ENCODE assay signal across 9 mouse cellular contexts in genomic region chr10:20927894-20928293, GRCm38 (mm10). TPM values are rescaled to one million over a fixed set of nuclear protein-coding genes. Genes with fewer than 3 reads are reported as not detected.
DNase-seq lines count a peak whose midpoint lies in the region; ATAC-seq lines count a peak whose summit lies in the region.
"Had no signal": no experiment of that assay in that cellular context is flagged by ENCODE, and none has a peak within 500 bp of the region (broad histone marks: within the 10 kb centered on the region; RNA-seq: fewer than 3 reads in every experiment).

No protein-coding gene starts in this region.

- peak; percentile 57 for ATAC-seq in forebrain, embryonic 15.5 days (replicated peaks)
- ATAC-seq in forebrain, embryonic 12.5 days (ENCODE audit: low FRiP score) = no peak
- ATAC-seq in limb, embryonic 11.5 days (ENCODE audit: insufficient number of reproducible peaks, low FRiP score, low TSS enrichment, low read depth) = no peak
- peak; percentile 54; the same call in 1 of the 2 replicates for ATAC-seq in megakaryocyte progenitor cell, adult 5-6 weeks (replicated peaks; ENCODE audit: poor library complexity)

- no peaks in the 10 kb centered on the region for H3K36me3 ChIP-seq in forebrain, embryonic 15.5 days
- no peaks in the 10 kb centered on the region for H3K36me3 ChIP-seq in forebrain, embryonic 12.5 days (replicated peaks)
- no peaks in the 10 kb centered on the region for H3K36me3 ChIP-seq in limb, embryonic 11.5 days (ENCODE audit: control insufficient read depth, insufficient read depth, low read length)
- no peaks in the 10 kb centered on the region for H3K36me3 ChIP-seq in limb, embryonic 10.5 days

- no peak overlapping the region for H3K4me3 ChIP-seq in forebrain, embryonic 15.5 days
- no peak overlapping the region for H3K4me3 ChIP-seq in forebrain, embryonic 12.5 days (replicated peaks)
- no peak overlapping the region for H3K4me3 ChIP-seq in limb, embryonic 11.5 days (ENCODE audit: low read depth, low read length)
- no peak overlapping the region for H3K4me3 ChIP-seq in limb, embryonic 10.5 days
- H3K4me3 ChIP-seq: erythroblast, embryonic 14.5 days had no signal

- WGBS in forebrain, embryonic 15.5 days = 31% methylated on average over 4 of the region's 4 CpGs
- WGBS in forebrain, embryonic 12.5 days = 51% methylated on average over 4 of the region's 4 CpGs
- WGBS in limb, embryonic 11.5 days = 52% methylated on average over 4 of the region's 4 CpGs
- WGBS in limb, embryonic 10.5 days = 59% methylated on average over 4 of the region's 4 CpGs

- H3K27me3 ChIP-seq in forebrain, embryonic 15.5 days = no peaks in the 10 kb centered on the region
- no peaks in the 10 kb centered on the region for H3K27me3 ChIP-seq in forebrain, embryonic 12.5 days
- H3K27me3 ChIP-seq in limb, embryonic 11.5 days (ENCODE audit: control insufficient read depth, insufficient read depth, low read length) = no peaks in the 10 kb centered on the region
- no peaks in the 10 kb centered on the region for H3K27me3 ChIP-seq in limb, embryonic 10.5 days (ENCODE audit: low read depth, poor library complexity, severe bottlenecking)

- DNase-seq in limb, embryonic 11.5 days (ENCODE audit: low spot score) = peak; percentile 27
- DNase-seq in limb, embryonic 10.5 days (ENCODE audit: low spot score) = no peak
- DNase-seq in embryo, embryonic 10 days (ENCODE audit: low spot score) = peak; percentile 22
- no peak for DNase-seq in testis, postnatal 10 days (ENCODE audit: low spot score)
- DNase-seq in ovary, postnatal 14 days (ENCODE audit: low spot score) = no peak

- no peak overlapping the region for H3K9ac ChIP-seq in forebrain, embryonic 15.5 days (replicated peaks)
- no peak overlapping the region for H3K9ac ChIP-seq in forebrain, embryonic 12.5 days
- H3K9ac ChIP-seq in limb, embryonic 11.5 days (ENCODE audit: low read length) = no peak overlapping the region

- H3K4me1 ChIP-seq in forebrain, embryonic 15.5 days = no peaks in the 10 kb centered on the region
- H3K4me1 ChIP-seq in forebrain, embryonic 12.5 days = no peaks in the 10 kb centered on the region
- no peaks in the 10 kb centered on the region for H3K4me1 ChIP-seq in limb, embryonic 11.5 days (ENCODE audit: control insufficient read depth, insufficient read depth, low read length)
- no peaks in the 10 kb centered on the region for H3K4me1 ChIP-seq in limb, embryonic 10.5 days

- H3K4me2 ChIP-seq in forebrain, embryonic 15.5 days (replicated peaks) = no peak overlapping the region
- no peak overlapping the region for H3K4me2 ChIP-seq in forebrain, embryonic 12.5 days
- H3K4me2 ChIP-seq in limb, embryonic 11.5 days (ENCODE audit: low read depth, severe bottlenecking) = no peak overlapping the region

- H3K27ac ChIP-seq in forebrain, embryonic 15.5 days (replicated peaks) = no peak overlapping the region
- H3K27ac ChIP-seq in forebrain, embryonic 12.5 days = no peak overlapping the region
- H3K27ac ChIP-seq in limb, embryonic 11.5 days (replicated peaks; ENCODE audit: low read depth, low read length) = no peak overlapping the region
- no peak overlapping the region for H3K27ac ChIP-seq in limb, embryonic 10.5 days

- no peaks in the 10 kb centered on the region for H3K9me3 ChIP-seq in forebrain, embryonic 15.5 days
- H3K9me3 ChIP-seq in forebrain, embryonic 12.5 days = no peaks in the 10 kb centered on the region
- no peaks in the 10 kb centered on the region for H3K9me3 ChIP-seq in limb, embryonic 11.5 days (ENCODE audit: control insufficient read depth, low read length)
- no peaks in the 10 kb centered on the region for H3K9me3 ChIP-seq in limb, embryonic 10.5 days (replicated peaks)

RNA-seq across cellular contexts. Expression of gene Ahi1, which starts 24.5 kb away (rescaled TPM):
- polyA plus RNA-seq in forebrain, embryonic 15.5 days (2015; fragmentation: Nextera tagmentation; extraction: Ambion mirVana) = 54.7 and 64.6 TPM in 2 replicates
- polyA plus RNA-seq in forebrain, embryonic 12.5 days (2016; fragmentation: Nextera tagmentation; extraction: Ambion mirVana) = 32.4 and 36.1 TPM in 2 replicates
- polyA plus RNA-seq in limb, embryonic 11.5 days (2014; fragmentation: Nextera tagmentation; extraction: Ambion mirVana) = 12.5 and 14.0 TPM in 2 replicates
- polyA plus RNA-seq in limb, embryonic 10.5 days (2016; fragmentation: Nextera tagmentation; extraction: Ambion mirVana) = 8.6 and 10.4 TPM in 2 replicates
- total RNA-seq in megakaryocyte progenitor cell, adult 5-6 weeks (2015) = 6.5 and 7.6 TPM in 2 replicates
- total RNA-seq in megakaryocyte progenitor cell, adult 5-6 weeks (2017) = 4.3 and 4.8 TPM in 2 replicates

Comparison
In these comparisons a context has a peak if more than half of its experiments do, and no peak if none do; other contexts are left out.
1. ATAC-seq: peak in forebrain, embryonic 15.5 days (single experiment) and megakaryocyte progenitor cell, adult 5-6 weeks (single experiment); none in forebrain, embryonic 12.5 days (single experiment) and limb, embryonic 11.5 days (single experiment).
2. DNase-seq: peak in limb, embryonic 11.5 days (single experiment) and embryo, embryonic 10 days (single experiment); none in limb, embryonic 10.5 days (single experiment), testis, postnatal 10 days (single experiment) and ovary, postnatal 14 days (single experiment).